Mouse (Mus musculus) heart, embryonic 15.5 days (tissue): ENCODE data around the gene Gm49368. TPM values are rescaled to one million over a fixed set of nuclear protein-coding genes. Genes with fewer than 3 reads are reported as not detected.

Source experiments
- ATAC-seq: fragments of 200-750 bp; cut with Nextera tagmentation; replicated peaks from 2 replicates; pipeline ENCODE4 v1.8.0; 2017; ENCODE audit warnings: low read depth, moderate TSS enrichment; ENCODE audit not compliant: insufficient number of reproducible peaks, insufficient read depth, low FRiP score
- H3K27ac ChIP-seq: fragments of 300-500 bp; sonication (generic); 2 replicates; pipeline ENCODE4 v1.5.1; 2015; ENCODE audit warnings: mild to moderate bottlenecking, inconsistent platforms
- H3K27me3 ChIP-seq: fragments of 300-500 bp; sonication (generic); 2 replicates; pipeline ENCODE4 v1.6.1; 2015; ENCODE audit warnings: inconsistent platforms
- H3K36me3 ChIP-seq: fragments of 300-500 bp; sonication (generic); 2 replicates; pipeline ENCODE4 v1.6.1; 2015; ENCODE audit warnings: mild to moderate bottlenecking, inconsistent platforms
- H3K4me1 ChIP-seq: fragments of 300-500 bp; sonication (generic); replicated peaks from 2 replicates; pipeline ENCODE4 v1.6.1; 2015; ENCODE audit warnings: inconsistent platforms
- H3K4me2 ChIP-seq: fragments of 300-500 bp; sonication (generic); 2 replicates; pipeline ENCODE4 v1.6.1; 2015; ENCODE audit warnings: inconsistent platforms, mild to moderate bottlenecking, moderate library complexity
- H3K4me3 ChIP-seq: fragments of 300-500 bp; sonication (generic); 2 replicates; pipeline ENCODE4 v1.5.1; 2015; ENCODE audit warnings: mild to moderate bottlenecking, inconsistent platforms
- H3K9ac ChIP-seq: fragments of 300-500 bp; sonication (generic); 2 replicates; pipeline ENCODE4 v1.6.1; 2015; ENCODE audit warnings: mild to moderate bottlenecking, inconsistent platforms
- H3K9me3 ChIP-seq: fragments of 300-500 bp; sonication (generic); replicated peaks from 2 replicates; pipeline ENCODE4 v1.6.1; 2016; ENCODE audit warnings: inconsistent platforms
- WGBS: fragments of 180-500 bp; shearing (Covaris S2); methylation state at CpG from one replicate; pipeline ENCODE4 v1.1.7; 2015; ENCODE audit warnings: mixed read lengths; 5-methylcytosine and 5-hydroxymethylcytosine counted together
- polyA plus RNA-seq: library from polyadenylated mRNA; unstranded; fragments of >200 nt; fragmentation: Nextera tagmentation; extraction: Ambion mirVana; gene quantifications from 2 replicates; pipeline ENCODE4 v1.2.1, GENCODE M21; 2015

The Gm49368 gene
- polyA plus RNA-seq, 1 experiment from 2014 or later = not detected

GRCm38 (mm10) chr7:128057860-128058259, 4.6 kb upstream of the Gm49368 start:
- Histone ChIP-seq H3K4me1 (no peaks in the 10 kb centered on the region), H3K27ac (no peak overlapping the region), H3K36me3 (no peaks in the 10 kb centered on the region), H3K27me3 (no peaks in the 10 kb centered on the region), H3K4me3 (no peak overlapping the region), H3K9me3 (no peaks in the 10 kb centered on the region), H3K4me2 (no peak overlapping the region), H3K9ac (no peak overlapping the region)
- 74% methylated on average over 8 of the region's 8 CpGs for WGBS
- no peak for ATAC-seq

- Histone ChIP-seq H3K27ac (no peak overlapping the region), H3K9me3 (no peaks in the 10 kb centered on the region), H3K4me1 (no peaks in the 10 kb centered on the region), H3K36me3 (no peaks in the 10 kb centered on the region), H3K4me3 (no peak overlapping the region), H3K27me3 (no peaks in the 10 kb centered on the region), H3K9ac (no peak overlapping the region), H3K4me2 (no peak overlapping the region)
- 54% methylated on average over 7 of the region's 7 CpGs for WGBS
- no peak for ATAC-seq
These were observed 3.9 kb upstream of the Gm49368 start for GRCm38 (mm10) chr7:128058576-128058975.

GRCm38 (mm10) chr7:128059091-128059490, 3.4 kb upstream of the Gm49368 start:
- H3K36me3 ChIP-seq = no peaks in the 10 kb centered on the region
- H3K27me3 ChIP-seq = no peaks in the 10 kb centered on the region
- H3K4me1 ChIP-seq = no peaks in the 10 kb centered on the region
- H3K9ac ChIP-seq = no peak overlapping the region
- H3K4me2 ChIP-seq = no peak overlapping the region
- no peaks in the 10 kb centered on the region for H3K9me3 ChIP-seq
- no peak overlapping the region for H3K27ac ChIP-seq
- ATAC-seq = no peak
- no peak overlapping the region for H3K4me3 ChIP-seq
- 66% methylated on average over 4 of the region's 4 CpGs for WGBS

- no peaks in the 10 kb centered on the region for H3K9me3 ChIP-seq
- WGBS = 72% methylated on average over 6 of the region's 6 CpGs
- H3K27ac ChIP-seq = no peak overlapping the region
- H3K4me2 ChIP-seq = no peak overlapping the region
- no peaks in the 10 kb centered on the region for H3K27me3 ChIP-seq
- H3K9ac ChIP-seq = no peak overlapping the region
- no peak for ATAC-seq
- no peaks in the 10 kb centered on the region for H3K4me1 ChIP-seq
- H3K4me3 ChIP-seq = no peak overlapping the region
- H3K36me3 ChIP-seq = no peaks in the 10 kb centered on the region
These were observed 813 bp downstream of the Gm49368 start for GRCm38 (mm10) chr7:128063211-128063781.

- Histone ChIP-seq H3K9me3 (no peaks in the 10 kb centered on the region), H3K27me3 (no peaks in the 10 kb centered on the region), H3K9ac (no peak overlapping the region), H3K4me3 (no peak overlapping the region), H3K4me2 (no peak overlapping the region), H3K27ac (no peak overlapping the region), H3K4me1 (no peaks in the 10 kb centered on the region), H3K36me3 (no peaks in the 10 kb centered on the region)
- no peak for ATAC-seq
- WGBS = 59% methylated on average over 5 of the region's 5 CpGs
These were observed 3.1 kb downstream of the Gm49368 start for GRCm38 (mm10) chr7:128065547-128065946.

GRCm38 (mm10) chr7:128067847-128068246, 5.4 kb downstream of the Gm49368 start:
- 43% methylated on average over 3 of the region's 3 CpGs for WGBS

GRCm38 (mm10) chr7:128069844-128070243, 7.4 kb downstream of the Gm49368 start:
- 70% methylated on average over 2 of the region's 2 CpGs for WGBS
- H3K4me2 ChIP-seq = no peak overlapping the region
- no peaks in the 10 kb centered on the region for H3K27me3 ChIP-seq
- H3K27ac ChIP-seq = no peak overlapping the region
- no peak for ATAC-seq
- no peak overlapping the region for H3K9ac ChIP-seq
- no peaks in the 10 kb centered on the region for H3K9me3 ChIP-seq
- no peaks in the 10 kb centered on the region for H3K36me3 ChIP-seq
- H3K4me3 ChIP-seq = no peak overlapping the region
- H3K4me1 ChIP-seq = no peaks in the 10 kb centered on the region

More at GRCm38 (mm10) chr7:128067847-128068246, 5.4 kb downstream of the Gm49368 start:
- H3K4me3 ChIP-seq = no peak overlapping the region
- H3K27me3 ChIP-seq = no peaks in the 10 kb centered on the region
- H3K36me3 ChIP-seq = no peaks in the 10 kb centered on the region
- no peaks in the 10 kb centered on the region for H3K4me1 ChIP-seq
- no peaks in the 10 kb centered on the region for H3K9me3 ChIP-seq
- ATAC-seq = no peak
- no peak overlapping the region for H3K4me2 ChIP-seq
- H3K9ac ChIP-seq = no peak overlapping the region
- H3K27ac ChIP-seq = no peak overlapping the region

- Histone ChIP-seq H3K4me2 (no peak overlapping the region), H3K9ac (no peak overlapping the region), H3K9me3 (no peaks in the 10 kb centered on the region), H3K27ac (no peak overlapping the region), H3K36me3 (no peaks in the 10 kb centered on the region), H3K4me1 (no peaks in the 10 kb centered on the region), H3K4me3 (no peak overlapping the region), H3K27me3 (no peaks in the 10 kb centered on the region)
- WGBS = 64% methylated on average over 4 of the region's 4 CpGs
- ATAC-seq = no peak
These were observed 9.3 kb downstream of the Gm49368 start for GRCm38 (mm10) chr7:128071816-128072215.

GRCm38 (mm10) chr7:128080012-128080411, 17.5 kb downstream of the Gm49368 start:
- H3K4me1 ChIP-seq = no peaks in the 10 kb centered on the region
- no peak overlapping the region for H3K9ac ChIP-seq
- WGBS = 76% methylated on average over 8 of the region's 8 CpGs
- ATAC-seq = no peak
- no peak overlapping the region for H3K4me2 ChIP-seq
- H3K4me3 ChIP-seq = no peak overlapping the region
- H3K36me3 ChIP-seq = no peaks in the 10 kb centered on the region
- H3K27me3 ChIP-seq = no peaks in the 10 kb centered on the region
- H3K27ac ChIP-seq = no peak overlapping the region
- H3K9me3 ChIP-seq = no peaks in the 10 kb centered on the region

GRCm38 (mm10) chr7:128089141-128089540, 26.7 kb downstream of the Gm49368 start:
- no peak overlapping the region for H3K27ac ChIP-seq
- no peaks in the 10 kb centered on the region for H3K9me3 ChIP-seq
- H3K36me3 ChIP-seq = no peaks in the 10 kb centered on the region
- H3K27me3 ChIP-seq = no peaks in the 10 kb centered on the region
- no peaks in the 10 kb centered on the region for H3K4me1 ChIP-seq
- 77% methylated on average over 7 of the region's 7 CpGs for WGBS
- H3K9ac ChIP-seq = no peak overlapping the region
- no peak overlapping the region for H3K4me3 ChIP-seq
- no peak for ATAC-seq
- H3K4me2 ChIP-seq = no peak overlapping the region

- no peaks in the 10 kb centered on the region for H3K36me3 ChIP-seq
- H3K4me3 ChIP-seq = no peak overlapping the region
- H3K4me1 ChIP-seq = no peaks in the 10 kb centered on the region
- H3K27ac ChIP-seq = no peak overlapping the region
- ATAC-seq = no peak
- H3K4me2 ChIP-seq = no peak overlapping the region
- H3K9ac ChIP-seq = no peak overlapping the region
- WGBS = 85% methylated on average over 1 of the region's 1 CpGs
- H3K9me3 ChIP-seq = no peaks in the 10 kb centered on the region
- H3K27me3 ChIP-seq = no peaks in the 10 kb centered on the region
These were observed 35.7 kb downstream of the Gm49368 start for GRCm38 (mm10) chr7:128098135-128098534.

- no peak overlapping the region for H3K4me3 ChIP-seq
- WGBS = 69% methylated on average over 2 of the region's 2 CpGs
- H3K4me2 ChIP-seq = no peak overlapping the region
- H3K36me3 ChIP-seq = no peaks in the 10 kb centered on the region
- no peak for ATAC-seq
- no peak overlapping the region for H3K27ac ChIP-seq
- H3K9me3 ChIP-seq = no peaks in the 10 kb centered on the region
- no peak overlapping the region for H3K9ac ChIP-seq
- H3K4me1 ChIP-seq = no peaks in the 10 kb centered on the region
- no peaks in the 10 kb centered on the region for H3K27me3 ChIP-seq
These were observed 38.4 kb downstream of the Gm49368 start for GRCm38 (mm10) chr7:128100742-128101357.
